Mouse (Mus musculus) heart, embryonic 11.5 days (tissue): Measurements from ENCODE around the gene Zcchc24. TPM values are rescaled to one million over a fixed set of nuclear protein-coding genes. Genes with fewer than 3 reads are reported as not detected.

Experiments
- ATAC-seq: fragments of 200-750 bp; cut with Nextera tagmentation; replicated peaks from 2 replicates; pipeline ENCODE4 v1.8.0; 2017; ENCODE audit warnings: moderate library complexity; ENCODE audit not compliant: insufficient number of reproducible peaks, low FRiP score, low TSS enrichment
- H3K27ac ChIP-seq: fragments of 300-500 bp; sonication (generic); 2 replicates; pipeline ENCODE4 v1.5.1; 2014; ENCODE audit warnings: mild to moderate bottlenecking, low read depth, low read length
- H3K27me3 ChIP-seq: fragments of 300-500 bp; sonication (generic); 2 replicates; pipeline ENCODE4 v1.6.1; 2014; ENCODE audit warnings: mild to moderate bottlenecking, low read length, mixed read lengths; ENCODE audit not compliant: control insufficient read depth, insufficient read depth
- H3K36me3 ChIP-seq: fragments of 300-500 bp; sonication (generic); 2 replicates; pipeline ENCODE4 v1.6.1; 2014; ENCODE audit warnings: mild to moderate bottlenecking, low read length, moderate library complexity, mixed read lengths; ENCODE audit not compliant: control insufficient read depth, insufficient read depth
- H3K4me1 ChIP-seq: fragments of 300-500 bp; sonication (generic); 2 replicates; pipeline ENCODE4 v1.6.1; 2014; ENCODE audit warnings: low read length; ENCODE audit not compliant: control insufficient read depth, insufficient read depth
- H3K4me2 ChIP-seq: fragments of 300-500 bp; sonication (generic); 2 replicates; pipeline ENCODE4 v1.6.1; 2014; ENCODE audit warnings: mild to moderate bottlenecking, moderate library complexity
- H3K4me3 ChIP-seq: fragments of 300-500 bp; sonication (generic); 2 replicates; pipeline ENCODE4 v1.5.1; 2014; ENCODE audit warnings: low read depth, low read length
- H3K9ac ChIP-seq: fragments of 300-500 bp; sonication (generic); 2 replicates; pipeline ENCODE4 v1.6.1; 2014; ENCODE audit warnings: mild to moderate bottlenecking, low read depth, low read length, moderate library complexity
- H3K9me3 ChIP-seq: fragments of 300-500 bp; sonication (generic); replicated peaks from 2 replicates; pipeline ENCODE4 v1.6.1; 2016; ENCODE audit warnings: low read length; ENCODE audit not compliant: control insufficient read depth
- WGBS: fragments of 180-500 bp; shearing (Covaris S2); extraction: QIAGEN DNeasy Blood & Tissue Kit; methylation state at CpG from one replicate; pipeline ENCODE4 v1.1.7; 2014; ENCODE audit not compliant: insufficient replicate concordance; 5-methylcytosine and 5-hydroxymethylcytosine counted together
- polyA plus RNA-seq: library from polyadenylated mRNA; unstranded; fragments of >200 nt; fragmentation: Nextera tagmentation; extraction: Ambion mirVana; gene quantifications from 2 replicates; pipeline ENCODE4 v1.2.1, GENCODE M21; 2014

Gene Zcchc24
- polyA plus RNA-seq, 1 experiment from 2014 or later: 22.6 TPM

GRCm38 (mm10) chr14:25788201-25788600, 19.4 kb upstream of the Zcchc24 start:
- Histone ChIP-seq H3K27ac (no peak overlapping the region), H3K4me2 (no peak overlapping the region), H3K4me3 (no peak overlapping the region), H3K9ac (no peak overlapping the region), H3K4me1 (peaks cover 7% of the 10 kb centered on the region), H3K36me3 (no peaks in the 10 kb centered on the region), H3K27me3 (no peaks in the 10 kb centered on the region), H3K9me3 (no peaks in the 10 kb centered on the region)
- 51% methylated on average over 5 of the region's 5 CpGs for WGBS
- no peak for ATAC-seq

- no peak overlapping the region for H3K4me2 ChIP-seq
- H3K27me3 ChIP-seq: no peaks in the 10 kb centered on the region
- ATAC-seq: no peak
- no peaks in the 10 kb centered on the region for H3K9me3 ChIP-seq
- H3K4me1 ChIP-seq: peaks cover 14% of the 10 kb centered on the region
- H3K9ac ChIP-seq: no peak overlapping the region
- H3K27ac ChIP-seq: no peak overlapping the region
- no peak overlapping the region for H3K4me3 ChIP-seq
- 78% methylated on average over 12 of the region's 12 CpGs for WGBS
- no peaks in the 10 kb centered on the region for H3K36me3 ChIP-seq
Observed at GRCm38 (mm10) chr14:25787387-25787910, 18.6 kb upstream of the Zcchc24 start.

DNA sequence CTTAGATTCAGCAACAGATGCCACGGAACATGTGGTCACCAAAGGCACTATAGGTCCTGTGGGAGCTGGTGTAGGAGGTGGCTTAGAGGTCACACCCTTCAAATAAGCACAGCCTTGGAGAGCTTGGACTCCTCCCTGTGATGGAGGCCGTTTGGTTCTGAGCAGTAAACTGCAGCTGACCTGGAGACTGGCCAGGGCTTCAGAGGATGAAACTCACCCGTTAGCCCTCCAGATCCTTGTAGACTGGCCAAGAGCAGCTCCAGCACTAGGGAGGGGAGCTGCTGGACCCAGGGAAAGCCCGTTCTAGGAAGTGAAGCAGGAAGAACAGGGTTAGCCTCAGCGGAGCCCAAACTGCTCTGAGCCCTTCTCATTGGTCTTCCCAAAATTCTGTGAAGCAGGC, 18.1 kb upstream of the Zcchc24 start:
- 50% methylated on average over 5 of the region's 5 CpGs for WGBS
- no peaks in the 10 kb centered on the region for H3K27me3 ChIP-seq
- H3K4me1 ChIP-seq: peaks cover 18% of the 10 kb centered on the region
- H3K4me2 ChIP-seq: no peak overlapping the region
- ATAC-seq: no peak
- no peak overlapping the region for H3K27ac ChIP-seq
- no peak overlapping the region for H3K4me3 ChIP-seq
- H3K9ac ChIP-seq: no peak overlapping the region
- H3K36me3 ChIP-seq: no peaks in the 10 kb centered on the region
- H3K9me3 ChIP-seq: no peaks in the 10 kb centered on the region

DNA sequence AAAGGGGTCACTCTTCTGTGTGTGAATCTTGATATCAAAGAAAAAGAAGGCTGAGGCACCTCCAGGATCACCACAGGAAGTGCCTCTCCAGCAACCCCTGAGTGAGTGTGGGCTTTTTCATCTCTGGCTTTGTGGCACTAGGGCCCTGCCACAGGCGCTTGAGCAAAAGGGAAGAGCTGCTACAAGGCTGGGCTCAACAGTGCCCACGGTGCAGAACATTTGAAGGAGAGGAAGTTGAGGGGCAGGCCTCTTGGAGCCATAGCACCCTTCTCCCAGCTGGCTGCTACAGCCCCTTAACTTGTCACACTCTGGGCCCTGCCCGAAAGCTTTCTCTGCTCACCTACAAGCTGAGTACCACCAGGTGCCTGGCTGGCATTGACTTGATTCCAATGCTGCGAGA, 16.4 kb upstream of the Zcchc24 start:
- 83% methylated on average over 4 of the region's 4 CpGs for WGBS
- Histone ChIP-seq H3K27ac (no peak overlapping the region), H3K36me3 (no peaks in the 10 kb centered on the region), H3K4me2 (no peak overlapping the region), H3K4me1 (peaks cover 18% of the 10 kb centered on the region), H3K9ac (no peak overlapping the region), H3K27me3 (no peaks in the 10 kb centered on the region), H3K9me3 (no peaks in the 10 kb centered on the region), H3K4me3 (no peak overlapping the region)
- no peak for ATAC-seq

- Histone ChIP-seq H3K9me3 (no peaks in the 10 kb centered on the region), H3K4me1 (peaks cover 18% of the 10 kb centered on the region), H3K27ac (no peak overlapping the region), H3K4me2 (no peak overlapping the region), H3K9ac (no peak overlapping the region), H3K4me3 (no peak overlapping the region), H3K27me3 (no peaks in the 10 kb centered on the region), H3K36me3 (no peaks in the 10 kb centered on the region)
- ATAC-seq: no peak
- WGBS: 31% methylated on average over 7 of the region's 7 CpGs
Observed at GRCm38 (mm10) chr14:25783220-25783619, 14.4 kb upstream of the Zcchc24 start.

GRCm38 (mm10) chr14:25780601-25781000, 11.8 kb upstream of the Zcchc24 start:
- H3K9me3 ChIP-seq: no peaks in the 10 kb centered on the region
- ATAC-seq: no peak
- H3K36me3 ChIP-seq: no peaks in the 10 kb centered on the region
- no peaks in the 10 kb centered on the region; the same call in 1 of the 2 replicates for H3K27me3 ChIP-seq
- H3K4me2 ChIP-seq: no peak overlapping the region
- peaks cover 23% of the 10 kb centered on the region for H3K4me1 ChIP-seq
- no peak overlapping the region for H3K4me3 ChIP-seq
- WGBS: 78% methylated on average over 11 of the region's 11 CpGs
- no peak overlapping the region for H3K9ac ChIP-seq
- H3K27ac ChIP-seq: no peak overlapping the region

GRCm38 (mm10) chr14:25776294-25776693, 7.5 kb upstream of the Zcchc24 start:
- peaks cover 28% of the 10 kb centered on the region for H3K4me1 ChIP-seq
- no peaks in the 10 kb centered on the region for H3K9me3 ChIP-seq
- no peak for ATAC-seq
- H3K36me3 ChIP-seq: no peaks in the 10 kb centered on the region
- H3K9ac ChIP-seq: no peak overlapping the region
- H3K4me3 ChIP-seq: no peak overlapping the region
- WGBS: 51% methylated on average over 6 of the region's 6 CpGs
- H3K27ac ChIP-seq: no peak overlapping the region
- H3K4me2 ChIP-seq: no peak overlapping the region
- H3K27me3 ChIP-seq: no peaks in the 10 kb centered on the region; the same call in 1 of the 2 replicates

- peaks cover 32% of the 10 kb centered on the region for H3K4me1 ChIP-seq
- no peaks in the 10 kb centered on the region for H3K36me3 ChIP-seq
- H3K4me3 ChIP-seq: no peak overlapping the region
- ATAC-seq: 0 out of 2 replicates have a peak, but pooled peaks have one; percentile 37
- no peaks in the 10 kb centered on the region; the same call in 1 of the 2 replicates for H3K27me3 ChIP-seq
- no peak overlapping the region for H3K9ac ChIP-seq
- H3K9me3 ChIP-seq: no peaks in the 10 kb centered on the region
- WGBS: 8% methylated on average over 5 of the region's 5 CpGs
- H3K4me2 ChIP-seq: no peak overlapping the region
- H3K27ac ChIP-seq: no peak overlapping the region
Observed at GRCm38 (mm10) chr14:25774100-25774499, 5.3 kb upstream of the Zcchc24 start.

DNA sequence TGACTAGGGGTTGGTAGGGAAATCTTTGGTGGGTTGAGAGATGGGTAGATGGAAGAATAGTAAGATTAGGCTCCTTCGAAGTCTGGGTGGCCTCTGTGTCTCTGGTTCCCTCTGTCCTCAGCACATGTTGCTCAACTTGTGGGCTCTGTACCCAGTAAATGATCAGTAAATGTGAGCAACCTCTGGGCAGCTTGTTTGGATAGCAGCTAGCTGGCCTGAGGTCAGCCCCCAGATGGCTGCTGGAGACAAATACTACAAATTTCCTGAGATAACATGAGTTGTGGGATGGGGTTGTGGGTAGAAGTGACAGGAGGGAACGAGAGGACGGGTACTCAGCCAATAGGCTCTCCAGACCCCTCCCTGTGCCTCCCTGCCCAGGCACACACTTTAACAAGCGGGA, 4.2 kb upstream of the Zcchc24 start:
- H3K27ac ChIP-seq: no peak overlapping the region
- 22% methylated on average over 4 of the region's 4 CpGs for WGBS
- H3K9ac ChIP-seq: no peak overlapping the region
- no peak overlapping the region for H3K4me2 ChIP-seq
- ATAC-seq: no peak
- H3K36me3 ChIP-seq: no peaks in the 10 kb centered on the region
- no peaks in the 10 kb centered on the region; the same call in 1 of the 2 replicates for H3K27me3 ChIP-seq
- H3K9me3 ChIP-seq: no peaks in the 10 kb centered on the region
- H3K4me1 ChIP-seq: peaks cover 32% of the 10 kb centered on the region
- H3K4me3 ChIP-seq: no peak overlapping the region
